Mouse (Mus musculus) forebrain, embryonic 16.5 days (tissue): ENCODE data around the gene Vegfb. TPM values are rescaled to one million over a fixed set of nuclear protein-coding genes. Genes with fewer than 3 reads are reported as not detected.
A peak's percentile ranks its signal among the peaks of the same experiment; 100 is the strongest.
"Not testable (repeated sequence)": the region's sequence is repeated elsewhere in the genome, so short reads cannot be mapped to it uniquely, and the experiment has no call there.

Experiments used
- ATAC-seq: fragments of 200-750 bp; cut with Nextera tagmentation; 2 replicates; pipeline ENCODE4 v1.8.0; 2017; ENCODE audit warnings: mild to moderate bottlenecking, moderate library complexity
- H3K27ac ChIP-seq: fragments of 300-500 bp; sonication (generic); 2 replicates; pipeline ENCODE4 v1.5.1; 2014; ENCODE audit warnings: low read length, control low read depth
- H3K27me3 ChIP-seq: fragments of 300-500 bp; sonication (generic); replicated peaks from 2 replicates; pipeline ENCODE4 v1.6.1; 2014; ENCODE audit warnings: low read length; ENCODE audit not compliant: control insufficient read depth, insufficient read depth
- H3K36me3 ChIP-seq: fragments of 300-500 bp; sonication (generic); 2 replicates; pipeline ENCODE4 v1.6.1; 2014; ENCODE audit not compliant: control insufficient read depth, insufficient read depth
- H3K4me1 ChIP-seq: fragments of 300-500 bp; sonication (generic); replicated peaks from 2 replicates; pipeline ENCODE4 v1.6.1; 2014; ENCODE audit warnings: low read length; ENCODE audit not compliant: control insufficient read depth, insufficient read depth
- H3K4me2 ChIP-seq: fragments of 300-500 bp; sonication (generic); 2 replicates; pipeline ENCODE4 v1.6.1; 2014; ENCODE audit warnings: mild to moderate bottlenecking, low read length, control low read depth
- H3K4me3 ChIP-seq: fragments of 300-500 bp; sonication (generic); replicated peaks from 2 replicates; pipeline ENCODE4 v1.5.1; 2014; ENCODE audit warnings: mild to moderate bottlenecking, low read length, control low read depth
- H3K9ac ChIP-seq: fragments of 300-500 bp; sonication (generic); replicated peaks from 2 replicates; pipeline ENCODE4 v1.6.1; 2014; ENCODE audit warnings: low read depth, low read length, control low read depth
- H3K9me3 ChIP-seq: fragments of 300-500 bp; sonication (generic); 2 replicates; pipeline ENCODE4 v1.6.1; 2016; ENCODE audit warnings: low read length; ENCODE audit not compliant: control insufficient read depth
- WGBS: fragments of 180-500 bp; shearing (Covaris S2); extraction: QIAGEN DNeasy Blood & Tissue Kit; methylation state at CpG from one replicate; pipeline ENCODE4 v1.1.7; 2014; 5-methylcytosine and 5-hydroxymethylcytosine counted together
- polyA plus RNA-seq: library from polyadenylated mRNA; unstranded; fragments of >200 nt; fragmentation: Nextera tagmentation; extraction: Ambion mirVana; gene quantifications from 2 replicates; pipeline ENCODE4 v1.2.1, GENCODE M21; 2015

Vegfb gene
- polyA plus RNA-seq, 1 experiment from 2014 or later, result 44.6 TPM

DNA sequence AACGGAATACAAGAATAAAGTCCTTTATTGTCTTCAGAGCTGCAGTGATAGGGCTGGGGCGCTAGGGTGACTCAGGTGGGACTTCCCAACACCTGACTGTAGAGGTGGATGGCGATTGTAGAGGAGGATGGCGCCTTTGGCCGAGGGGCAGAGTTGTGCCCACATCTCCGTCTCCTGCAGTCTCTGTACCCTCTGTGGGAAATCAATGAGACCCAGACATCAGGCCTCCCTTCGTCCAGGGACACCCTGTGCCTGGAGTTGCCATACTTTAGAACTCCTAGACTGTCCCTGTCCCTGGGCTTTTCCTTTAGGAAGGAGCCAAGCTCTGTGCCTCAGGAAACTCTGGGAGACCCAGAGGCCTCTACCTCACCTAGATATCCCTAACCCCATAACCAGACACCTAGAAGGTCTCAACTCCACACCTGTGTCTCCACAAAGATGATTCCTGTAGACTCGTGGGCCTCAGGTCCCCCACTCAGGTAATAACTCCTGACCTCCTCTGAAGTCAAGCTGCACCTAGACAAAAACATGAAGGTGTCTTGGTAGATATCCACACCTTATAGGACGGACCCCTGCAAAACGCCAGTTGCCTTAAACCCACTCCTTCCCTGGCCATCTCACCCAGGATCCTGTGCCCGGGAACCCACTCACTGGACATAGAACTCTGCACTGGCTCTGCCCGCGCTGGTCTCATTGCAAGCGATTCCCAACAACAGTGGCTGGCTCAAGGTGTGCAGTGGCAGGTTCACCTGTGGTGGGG, 5.7 kb upstream of the Vegfb start:
- Histone ChIP-seq H3K27ac (peak overlapping the region; percentile 54; the same call in 1 of the 2 replicates), H3K4me2 (peak overlapping the region; percentile 85), H3K4me3 (peak overlapping the region; percentile 65), H3K36me3 (no peaks in the 10 kb centered on the region), H3K9ac (peak overlapping the region; percentile 61), H3K27me3 (no peaks in the 10 kb centered on the region), H3K9me3 (no peaks in the 10 kb centered on the region), H3K4me1 (peaks cover 38% of the 10 kb centered on the region)
- ATAC-seq, result peak; percentile 0; the same call in 1 of the 2 replicates
- WGBS, result 60% methylated on average over 14 of the region's 14 CpGs

DNA sequence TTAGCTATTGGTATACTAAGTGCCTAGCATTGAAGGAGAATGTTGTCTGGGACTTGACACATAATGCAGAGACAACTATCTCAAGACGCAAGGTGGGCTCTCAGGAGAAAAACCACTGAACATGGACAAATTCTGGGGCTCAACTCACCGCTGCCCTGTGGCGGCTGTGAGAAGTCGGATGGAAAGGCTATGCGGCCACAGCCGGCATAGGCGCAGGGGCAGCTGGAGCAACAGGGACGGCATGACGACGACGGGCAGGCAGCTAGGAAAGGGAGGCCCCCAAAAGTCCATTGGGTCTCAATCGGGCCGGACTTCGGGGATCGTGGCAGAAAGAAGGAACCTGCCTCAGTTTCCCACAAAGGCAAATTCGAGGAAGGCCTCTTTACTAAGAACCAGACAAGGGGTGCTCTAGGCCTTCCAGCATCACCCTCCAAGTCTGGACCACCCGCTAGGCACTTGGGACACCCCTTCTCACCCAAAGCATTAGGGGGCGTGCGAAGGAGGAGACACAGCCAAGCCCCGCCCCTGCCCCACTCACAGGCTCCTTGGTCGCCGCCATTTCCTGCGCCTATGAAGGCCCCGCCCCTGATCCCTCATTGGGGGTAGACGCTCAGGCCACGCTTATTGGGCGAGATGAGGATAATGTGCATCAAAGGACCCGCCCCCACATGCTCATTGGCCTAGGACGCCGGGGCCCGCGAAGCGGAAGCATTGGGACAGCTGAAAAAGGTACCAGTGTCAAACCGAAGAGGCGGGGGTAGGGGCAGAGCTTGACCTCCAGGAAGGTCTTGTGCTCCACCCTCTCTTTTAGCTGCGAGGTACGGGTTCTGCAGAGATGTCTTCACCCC, 4.8 kb upstream of the Vegfb start, which contains the start of gene Dnajc4:
Gene Dnajc4, minus strand, starts transcription at position 562 of the 848 bp plus-strand sequence.
- Histone ChIP-seq H3K27me3 (no peaks in the 10 kb centered on the region), H3K9me3 (no peaks in the 10 kb centered on the region), H3K4me1 (peaks cover 44% of the 10 kb centered on the region), H3K36me3 (no peaks in the 10 kb centered on the region), H3K4me3 (peak within 1 kb of the TSS; percentile 65), H3K9ac (peak within 1 kb of the TSS; percentile 67), H3K27ac (peak within 1 kb of the TSS; percentile 54; the same call in 1 of the 2 replicates), H3K4me2 (peak within 1 kb of the TSS; percentile 85)
- 2% methylated on average over 37 of the region's 37 CpGs for WGBS
- ATAC-seq, result peak; percentile 96

DNA sequence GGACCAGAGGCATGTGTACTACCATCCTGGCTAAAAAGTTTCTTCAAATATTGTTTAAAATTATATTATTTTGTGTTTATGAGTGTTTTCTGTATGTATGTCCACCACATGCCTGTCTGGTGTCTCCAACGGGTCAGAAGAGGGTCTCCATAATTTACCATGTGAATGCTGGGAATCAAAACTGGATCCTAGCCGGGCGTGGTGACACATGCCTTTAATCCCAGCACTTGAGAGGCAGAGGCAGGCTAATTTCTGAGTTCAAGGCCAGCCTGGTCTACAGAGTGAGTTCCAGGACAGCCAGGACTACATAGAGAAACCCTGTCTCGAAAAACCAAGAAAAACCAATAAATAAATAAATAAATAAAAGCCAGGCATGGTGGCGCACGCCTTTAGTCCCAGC, 3.7 kb upstream of the Vegfb start:
- WGBS, result 91% methylated on average over 6 of the region's 6 CpGs
- H3K4me3 ChIP-seq, ATAC-seq, H3K36me3 ChIP-seq, H3K9ac ChIP-seq, H3K4me2 ChIP-seq, H3K27me3 ChIP-seq, H3K27ac ChIP-seq, H3K9me3 ChIP-seq: not testable (repeated sequence)
- peaks cover 41% of the 10 kb centered on the region for H3K4me1 ChIP-seq

DNA sequence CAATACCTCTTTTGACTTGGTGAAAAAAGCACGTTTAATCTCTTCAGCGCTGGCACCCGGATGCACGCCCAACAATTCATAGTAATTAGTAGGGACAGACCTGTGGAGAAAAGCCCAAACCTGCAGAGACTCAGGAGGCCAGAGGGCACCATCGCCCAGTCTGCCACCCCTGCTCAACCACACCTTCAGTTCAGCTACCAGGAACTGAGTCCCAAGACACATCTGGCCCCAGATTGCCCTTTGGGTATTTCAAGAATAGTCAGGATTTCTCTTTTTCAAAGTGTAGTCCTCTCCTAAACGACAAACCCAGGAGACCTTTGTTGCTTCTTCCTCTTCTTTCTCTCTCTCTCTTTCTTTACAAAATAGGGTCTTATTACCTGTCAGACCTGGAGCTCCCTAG, 3.3 kb upstream of the Vegfb start:
- Histone ChIP-seq H3K9me3 (no peaks in the 10 kb centered on the region), H3K4me2 (no peak overlapping the region), H3K4me3 (no peak overlapping the region), H3K4me1 (peaks cover 42% of the 10 kb centered on the region), H3K27ac (no peak overlapping the region), H3K36me3 (no peaks in the 10 kb centered on the region), H3K27me3 (no peaks in the 10 kb centered on the region), H3K9ac (no peak overlapping the region)
- no peak for ATAC-seq
- 85% methylated on average over 6 of the region's 6 CpGs for WGBS

DNA sequence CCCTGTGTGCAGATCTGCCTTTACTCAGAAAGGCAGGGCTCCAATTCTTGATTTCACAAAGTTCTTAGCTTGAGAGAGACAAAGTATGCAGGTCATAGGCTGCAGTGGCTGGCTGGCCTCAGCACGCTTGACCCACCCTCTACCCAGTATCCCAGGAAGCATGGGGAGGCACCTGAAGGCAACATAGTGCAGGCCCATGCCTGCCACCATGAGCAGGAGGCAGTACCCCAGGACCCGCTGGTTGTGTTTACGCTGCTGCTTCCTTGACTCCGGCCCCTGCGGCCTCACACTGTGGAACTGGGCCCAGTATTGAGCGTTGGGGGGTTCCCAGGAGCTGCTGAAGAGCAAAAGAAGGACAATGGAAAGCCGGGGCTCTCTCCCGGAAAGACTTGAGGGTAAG, 1.8 kb upstream of the Vegfb start:
- Histone ChIP-seq H3K27me3 (no peaks in the 10 kb centered on the region), H3K4me2 (no peak overlapping the region)
- WGBS, result 86% methylated on average over 8 of the region's 8 CpGs

GRCm38 (mm10) chr19:6987904-6988285, 444 bp upstream of the Vegfb start:
- H3K27me3 ChIP-seq, result no peaks in the 10 kb centered on the region
- no peaks in the 10 kb centered on the region for H3K9me3 ChIP-seq
- peaks cover 2% of the 10 kb centered on the region; the same call in 1 of the 2 replicates for H3K36me3 ChIP-seq
- 0 out of 2 replicates have a peak, but pooled peaks have one; percentile 0 for ATAC-seq
- peaks cover 27% of the 10 kb centered on the region for H3K4me1 ChIP-seq
- peak overlapping the region; percentile 88 for H3K4me2 ChIP-seq
- peak overlapping the region; percentile 63 for H3K4me3 ChIP-seq
- WGBS, result under 1% methylated on average over 8 of the region's 8 CpGs
- H3K27ac ChIP-seq, result peak overlapping the region; percentile 72; the same call in 1 of the 2 replicates
- H3K9ac ChIP-seq, result peak overlapping the region; percentile 92

More for the DNA sequence above, 1.8 kb upstream of the Vegfb start:
- Histone ChIP-seq H3K4me3 (no peak overlapping the region), H3K9me3 (no peaks in the 10 kb centered on the region), H3K9ac (no peak overlapping the region), H3K27ac (no peak overlapping the region), H3K36me3 (no peaks in the 10 kb centered on the region), H3K4me1 (peaks cover 32% of the 10 kb centered on the region)
- no peak for ATAC-seq

GRCm38 (mm10) chr19:6985951-6986708, 1.3 kb downstream of the Vegfb start:
- H3K27ac ChIP-seq, result no peak overlapping the region; the same call in 1 of the 2 replicates
- H3K9ac ChIP-seq, result peak overlapping the region; percentile 92
- H3K36me3 ChIP-seq, result peaks cover 2% of the 10 kb centered on the region; the same call in 1 of the 2 replicates
- peak overlapping the region; percentile 88 for H3K4me2 ChIP-seq
- peaks cover 20% of the 10 kb centered on the region for H3K4me1 ChIP-seq
- ATAC-seq, result no peak
- WGBS, result 75% methylated on average over 10 of the region's 10 CpGs
- H3K4me3 ChIP-seq, result peak overlapping the region; percentile 63
- H3K27me3 ChIP-seq, result no peaks in the 10 kb centered on the region
- H3K9me3 ChIP-seq, result no peaks in the 10 kb centered on the region

- no peak overlapping the region for H3K4me2 ChIP-seq
- H3K27ac ChIP-seq, result no peak overlapping the region
- ATAC-seq, result no peak
- 83% methylated on average over 18 of the region's 19 CpGs for WGBS
- peaks cover 25% of the 10 kb centered on the region for H3K4me1 ChIP-seq
- no peak overlapping the region for H3K9ac ChIP-seq
- H3K27me3 ChIP-seq, result no peaks in the 10 kb centered on the region
- no peaks in the 10 kb centered on the region for H3K9me3 ChIP-seq
- peaks cover 2% of the 10 kb centered on the region; the same call in 1 of the 2 replicates for H3K36me3 ChIP-seq
- no peak overlapping the region for H3K4me3 ChIP-seq
Measured at GRCm38 (mm10) chr19:6985300-6985699, 2.2 kb downstream of the Vegfb start.
